Mouse (Mus musculus) ES-Bruce4 (cell line): ENCODE results near the gene Pld5.

Experiments used
- CTCF ChIP-seq: IDR thresholded peaks from one replicate; pipeline ENCODE4 v1.8.1; 2011; ENCODE audit warnings: low read depth, low read length
- EP300 ChIP-seq: IDR thresholded peaks from 2 replicates; pipeline ENCODE4 v1.6.1; 2011; ENCODE audit warnings: low read depth, low read length; ENCODE audit not compliant: insufficient read depth
- POLR2A ChIP-seq: IDR thresholded peaks from one replicate; pipeline ENCODE4 v1.8.1; 2011; ENCODE audit warnings: low read length; ENCODE audit not compliant: insufficient read depth

- TF ChIP-seq CTCF (no peak), EP300 (no peak), POLR2A (no peak)
Observed at GRCm38 (mm10) chr1:176213645-176214221, 61.4 kb downstream of the Pld5 start.
